Mouse (Mus musculus) kidney, embryonic 16.5 days (tissue): ENCODE data around the gene Ccdc154. TPM values are rescaled to one million over a fixed set of nuclear protein-coding genes. Genes with fewer than 3 reads are reported as not detected.
A peak's percentile ranks its signal among the peaks of the same experiment; 100 is the strongest.

Experiments used
- ATAC-seq: fragments of 200-750 bp; cut with Nextera tagmentation; 2 replicates; pipeline ENCODE4 v1.8.0; 2017; ENCODE audit warnings: moderate TSS enrichment; ENCODE audit not compliant: low FRiP score, low TSS enrichment
- H3K27ac ChIP-seq: fragments of 300-500 bp; sonication (generic); 2 replicates; pipeline ENCODE4 v1.5.1; 2014; ENCODE audit warnings: low read length
- H3K27me3 ChIP-seq: fragments of 300-500 bp; sonication (generic); 2 replicates; pipeline ENCODE4 v1.6.1; 2014; ENCODE audit warnings: low read length, control low read depth, mixed read lengths; ENCODE audit not compliant: insufficient read depth
- H3K36me3 ChIP-seq: fragments of 300-500 bp; sonication (generic); 2 replicates; pipeline ENCODE4 v1.6.1; 2014; ENCODE audit warnings: low read length, control low read depth, mixed read lengths; ENCODE audit not compliant: insufficient read depth
- H3K4me1 ChIP-seq: fragments of 300-500 bp; sonication (generic); 2 replicates; pipeline ENCODE4 v1.6.1; 2014; ENCODE audit warnings: low read length, control low read depth, mixed read lengths; ENCODE audit not compliant: insufficient read depth
- H3K4me2 ChIP-seq: fragments of 300-500 bp; sonication (generic); replicated peaks from 2 replicates; pipeline ENCODE4 v1.6.1; 2014; ENCODE audit warnings: low read depth, low read length
- H3K4me3 ChIP-seq: fragments of 300-500 bp; sonication (generic); 2 replicates; pipeline ENCODE4 v1.5.1; 2014; ENCODE audit warnings: mild to moderate bottlenecking, low read length
- H3K9ac ChIP-seq: fragments of 300-500 bp; sonication (generic); replicated peaks from 2 replicates; pipeline ENCODE4 v1.6.1; 2014; ENCODE audit warnings: low read length
- H3K9me3 ChIP-seq: fragments of 300-500 bp; sonication (generic); 2 replicates; pipeline ENCODE4 v1.6.1; 2016; ENCODE audit warnings: low read length, control low read depth
- WGBS: fragments of 180-500 bp; shearing (Covaris S2); extraction: QIAGEN DNeasy Blood & Tissue Kit; methylation state at CpG from one replicate; pipeline ENCODE4 v1.1.7; 2014; 5-methylcytosine and 5-hydroxymethylcytosine counted together
- polyA plus RNA-seq: library from polyadenylated mRNA; unstranded; fragments of >200 nt; fragmentation: Nextera tagmentation; extraction: Ambion mirVana; gene quantifications from 2 replicates; pipeline ENCODE4 v1.2.1, GENCODE M21; 2015

The Ccdc154 gene
- polyA plus RNA-seq, 1 experiment from 2014 or later = not detected

DNA sequence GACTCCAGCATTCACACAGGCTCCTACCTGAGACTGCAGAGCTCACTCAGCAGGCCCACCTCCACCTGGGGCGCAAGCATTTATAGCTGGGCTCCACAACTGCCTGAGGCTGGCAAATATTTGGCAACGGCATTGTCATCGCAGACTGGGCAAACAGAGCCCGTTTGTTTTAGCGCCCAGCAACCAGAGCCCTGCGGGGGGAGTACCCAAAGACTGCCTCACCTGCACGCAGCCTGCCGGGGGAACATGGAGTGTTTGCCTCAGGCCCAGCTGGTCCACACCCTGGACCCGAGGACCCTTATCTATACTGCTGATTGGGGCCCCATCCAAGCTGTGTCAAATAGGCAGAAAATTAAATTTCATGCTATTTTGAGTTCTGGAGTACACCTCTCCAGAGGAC, 13.2 kb downstream of the Ccdc154 start, which contains the start of gene Gm38655:
Gene Gm38655 (minus strand): TSS at position 61 of the 400 bp plus-strand sequence.
- whole genome bisulfite sequencing = 62% methylated on average over 9 of the region's 9 CpGs
- Histone ChIP-seq H3K9me3 (no peaks in the 10 kb centered on the region), H3K4me3 (no peak within 1 kb of the TSS), H3K27me3 (no peaks in the 10 kb centered on the region), H3K36me3 (no peaks in the 10 kb centered on the region), H3K9ac (no peak within 1 kb of the TSS), H3K4me1 (no peaks in the 10 kb centered on the region), H3K4me2 (no peak within 1 kb of the TSS), H3K27ac (no peak within 1 kb of the TSS)
- ATAC-seq = no peak

DNA sequence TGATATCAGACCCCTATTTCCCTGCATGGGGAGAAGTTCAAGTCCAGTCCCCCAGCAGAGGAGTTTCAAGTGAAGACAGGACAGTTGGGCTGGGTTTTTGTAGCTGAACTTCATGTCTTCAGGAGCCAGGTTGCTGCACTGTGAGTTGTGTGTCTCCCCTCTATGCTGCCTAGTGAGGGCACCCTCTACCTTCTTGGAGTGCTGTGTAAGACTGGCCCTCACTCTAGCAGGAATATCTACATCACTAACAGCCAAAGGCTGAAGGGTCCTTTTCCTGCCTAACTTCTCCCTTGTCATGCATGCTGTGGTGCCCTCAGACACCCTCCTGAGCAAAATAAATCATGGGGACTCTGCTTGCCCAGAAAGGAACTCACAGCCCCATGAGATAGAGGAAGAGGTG, 21.0 kb downstream of the Ccdc154 start:
- H3K4me3 ChIP-seq = no peak overlapping the region; the same call in 1 of the 2 replicates
- no peak overlapping the region for H3K27ac ChIP-seq
- peaks cover 17% of the 10 kb centered on the region for H3K4me1 ChIP-seq
- peak overlapping the region; percentile 88 for H3K4me2 ChIP-seq
- no peak for ATAC-seq
- H3K36me3 ChIP-seq = peaks cover 3% of the 10 kb centered on the region; the same call in 1 of the 2 replicates
- no peaks in the 10 kb centered on the region for H3K9me3 ChIP-seq
- peaks cover 5% of the 10 kb centered on the region; the same call in 1 of the 2 replicates for H3K27me3 ChIP-seq
- peak overlapping the region; percentile 78; the same call in 1 of the 2 replicates for H3K9ac ChIP-seq

DNA sequence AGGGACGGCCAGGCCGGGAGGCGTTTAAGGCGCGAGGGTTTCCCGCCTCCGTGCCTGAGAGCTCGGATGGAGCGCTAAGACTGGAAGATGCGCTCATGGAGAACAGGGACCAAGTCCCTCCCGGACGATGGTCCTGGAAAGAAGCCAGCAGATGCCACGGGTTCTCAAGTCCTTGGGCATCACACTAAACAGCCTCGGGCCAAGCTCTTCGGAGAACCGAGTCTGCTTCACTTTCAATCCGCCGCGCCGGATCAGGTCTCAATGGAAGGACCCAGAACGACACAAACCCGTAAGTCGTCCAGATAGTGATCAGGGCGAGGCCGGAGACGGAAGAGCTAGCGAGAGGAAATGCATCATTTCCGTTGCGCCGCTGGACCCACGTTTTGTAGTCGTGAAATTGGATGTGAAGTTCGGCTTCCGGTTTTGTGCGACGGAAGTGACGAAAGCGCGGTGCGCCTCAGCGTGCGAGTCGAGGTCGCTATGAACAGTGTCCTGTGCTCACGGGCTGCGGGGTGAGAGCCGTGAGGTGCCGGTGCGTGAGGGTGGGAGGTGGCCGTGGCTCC, 21.9 kb downstream of the Ccdc154 start, which contains the start of gene BC003965:
Gene BC003965 (plus strand): TSS at position 426 of the 563 bp plus-strand sequence.
- Histone ChIP-seq H3K9ac (peak within 1 kb of the TSS; percentile 78), H3K36me3 (peaks cover 3% of the 10 kb centered on the region; the same call in 1 of the 2 replicates), H3K9me3 (no peaks in the 10 kb centered on the region), H3K4me2 (peak within 1 kb of the TSS; percentile 99), H3K27me3 (peaks cover 5% of the 10 kb centered on the region; the same call in 1 of the 2 replicates), H3K27ac (peak within 1 kb of the TSS; percentile 87), H3K4me3 (peak within 1 kb of the TSS; percentile 98), H3K4me1 (peaks cover 18% of the 10 kb centered on the region)
- under 1% methylated on average over 50 of the region's 50 CpGs for WGBS
- peak; percentile 82 for ATAC-seq

DNA sequence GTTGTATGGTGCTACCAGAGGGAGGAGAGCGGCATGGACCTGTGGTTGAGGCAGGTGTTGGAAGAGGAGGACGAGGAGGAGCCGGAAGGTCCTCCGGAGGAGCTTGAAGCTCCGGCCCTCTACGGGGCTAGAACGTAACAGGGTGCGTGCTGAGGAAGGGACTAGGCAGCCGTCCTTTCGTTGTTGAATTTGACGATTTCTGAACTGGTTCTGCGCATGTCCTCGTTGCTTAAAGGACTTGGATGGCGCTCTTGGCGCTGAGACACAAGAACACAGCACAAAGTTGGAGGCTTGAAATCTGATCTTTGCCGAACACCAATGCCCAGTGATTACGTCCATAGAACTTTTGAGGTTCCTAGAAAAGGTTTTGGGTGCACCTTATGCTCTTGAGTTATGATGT, 22.7 kb downstream of the Ccdc154 start:
- H3K4me1 ChIP-seq = peaks cover 26% of the 10 kb centered on the region
- WGBS = 5% methylated on average over 17 of the region's 17 CpGs
- H3K4me3 ChIP-seq = peak overlapping the region; percentile 98
- H3K36me3 ChIP-seq = peaks cover 3% of the 10 kb centered on the region; the same call in 1 of the 2 replicates
- ATAC-seq = no peak
- peak overlapping the region; percentile 78 for H3K9ac ChIP-seq
- H3K27me3 ChIP-seq = peaks cover 5% of the 10 kb centered on the region; the same call in 1 of the 2 replicates
- H3K27ac ChIP-seq = peak overlapping the region; percentile 87
- H3K4me2 ChIP-seq = peak overlapping the region; percentile 99
- H3K9me3 ChIP-seq = no peaks in the 10 kb centered on the region

DNA sequence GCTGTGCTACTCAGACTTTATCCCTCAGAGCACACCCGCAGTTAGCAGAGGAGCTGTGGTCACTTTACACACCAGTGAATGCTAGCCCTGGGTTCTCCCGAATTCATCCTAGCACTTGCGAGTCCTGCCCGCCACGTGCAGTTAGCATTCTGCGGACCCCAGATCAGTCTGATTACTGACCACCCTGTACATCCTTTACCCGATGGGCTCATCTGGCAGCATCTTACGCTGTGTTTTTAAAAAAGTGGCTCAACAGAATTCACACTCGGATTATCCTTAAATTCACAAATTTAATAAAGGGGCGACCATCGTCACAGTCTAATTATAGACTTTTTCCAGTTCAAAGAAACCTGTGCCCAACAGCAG, 25.5 kb downstream of the Ccdc154 start:
- Histone ChIP-seq H3K4me2 (peak overlapping the region; percentile 76), H3K27me3 (no peaks in the 10 kb centered on the region), H3K27ac (peak overlapping the region; percentile 89), H3K36me3 (peaks cover 3% of the 10 kb centered on the region), H3K9ac (peak overlapping the region; percentile 90), H3K4me1 (peaks cover 27% of the 10 kb centered on the region), H3K4me3 (peak overlapping the region; percentile 96), H3K9me3 (no peaks in the 10 kb centered on the region)
- ATAC-seq = no peak
- WGBS = 8% methylated on average over 11 of the region's 11 CpGs

DNA sequence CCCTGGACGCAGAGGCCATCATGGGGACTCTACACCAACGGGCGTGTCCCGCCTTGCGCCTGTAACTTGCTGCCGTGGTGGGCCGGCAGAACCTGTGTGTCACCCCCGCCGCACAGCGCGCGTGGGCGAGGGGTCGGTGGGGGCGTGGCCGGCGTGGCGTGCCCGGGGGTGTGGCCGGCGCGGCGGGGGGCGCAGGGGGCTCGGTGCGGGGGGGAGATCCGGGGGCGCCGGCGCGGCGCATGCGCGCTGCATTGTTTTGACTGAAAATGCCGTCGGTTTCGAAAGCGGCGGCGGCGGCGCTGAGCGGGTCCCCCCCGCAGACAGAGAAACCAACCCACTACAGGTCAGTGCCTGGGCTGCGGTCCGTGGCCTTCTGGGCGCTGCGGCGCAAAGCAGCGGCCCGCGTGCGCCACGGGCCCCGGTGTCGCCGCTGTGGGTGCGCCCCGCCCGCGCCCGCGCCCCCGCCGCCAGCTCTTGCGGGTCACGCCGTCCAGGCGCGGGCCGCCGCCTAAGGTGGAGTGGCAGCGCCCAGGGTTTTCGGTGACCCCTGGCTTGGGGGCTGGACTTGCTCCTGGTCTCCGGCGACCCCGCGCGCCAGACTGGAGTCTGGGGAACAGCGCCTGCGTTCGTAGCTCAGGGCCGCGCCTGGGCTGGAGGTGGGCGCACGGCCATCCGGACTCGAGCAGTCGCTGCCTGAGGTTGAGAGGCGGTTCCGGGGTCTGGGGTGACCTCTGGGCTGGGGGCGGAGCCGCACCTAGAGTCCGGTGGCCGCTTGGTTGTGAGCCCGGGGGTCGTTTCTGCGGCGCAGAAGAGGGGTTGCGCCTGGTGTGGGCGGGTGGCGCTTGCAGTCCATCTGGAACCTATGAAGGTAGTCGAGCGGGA, 26.1 kb downstream of the Ccdc154 start, which contains the start of gene Unkl:
Gene Unkl (plus strand): TSS at position 248 of the 882 bp plus-strand sequence.
- peaks cover 3% of the 10 kb centered on the region for H3K36me3 ChIP-seq
- peak within 1 kb of the TSS; percentile 76 for H3K4me2 ChIP-seq
- peaks cover 27% of the 10 kb centered on the region for H3K4me1 ChIP-seq
- no peaks in the 10 kb centered on the region for H3K9me3 ChIP-seq
- peak within 1 kb of the TSS; percentile 90 for H3K9ac ChIP-seq
- peak; percentile 55 for ATAC-seq
- peak within 1 kb of the TSS; percentile 96 for H3K4me3 ChIP-seq
- no peaks in the 10 kb centered on the region for H3K27me3 ChIP-seq
- under 1% methylated on average over 78 of the region's 104 CpGs for WGBS
- peak within 1 kb of the TSS; percentile 89 for H3K27ac ChIP-seq

DNA sequence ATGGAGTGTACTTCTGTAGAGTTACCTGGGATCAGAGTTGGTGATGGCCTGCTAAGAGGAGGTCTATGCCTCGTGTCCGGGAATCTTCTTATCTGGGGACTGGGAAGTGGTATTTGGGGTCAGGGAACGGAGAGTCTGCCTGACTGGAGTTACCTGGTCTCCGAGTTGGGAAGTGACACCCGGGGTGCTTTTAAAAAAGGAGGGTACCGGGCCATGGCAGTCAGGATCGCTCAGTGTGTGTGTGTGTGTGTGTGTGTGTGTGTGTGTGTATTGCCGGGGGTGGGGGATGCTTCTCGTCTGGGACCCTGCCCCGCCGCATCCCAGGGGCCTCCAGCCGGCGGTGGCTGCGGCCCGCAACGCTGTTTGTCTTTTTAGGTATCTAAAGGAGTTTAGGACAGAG, 26.8 kb downstream of the Ccdc154 start:
- no peaks in the 10 kb centered on the region for H3K27me3 ChIP-seq
- H3K4me3 ChIP-seq = peak overlapping the region; percentile 96
- H3K4me2 ChIP-seq = peak overlapping the region; percentile 76
- no peaks in the 10 kb centered on the region for H3K9me3 ChIP-seq
- 3% methylated on average over 16 of the region's 16 CpGs for WGBS
- peaks cover 22% of the 10 kb centered on the region for H3K4me1 ChIP-seq
- no peak for ATAC-seq
- H3K27ac ChIP-seq = no peak overlapping the region; the same call in 1 of the 2 replicates
- peak overlapping the region; percentile 90 for H3K9ac ChIP-seq
- peaks cover 3% of the 10 kb centered on the region for H3K36me3 ChIP-seq

DNA sequence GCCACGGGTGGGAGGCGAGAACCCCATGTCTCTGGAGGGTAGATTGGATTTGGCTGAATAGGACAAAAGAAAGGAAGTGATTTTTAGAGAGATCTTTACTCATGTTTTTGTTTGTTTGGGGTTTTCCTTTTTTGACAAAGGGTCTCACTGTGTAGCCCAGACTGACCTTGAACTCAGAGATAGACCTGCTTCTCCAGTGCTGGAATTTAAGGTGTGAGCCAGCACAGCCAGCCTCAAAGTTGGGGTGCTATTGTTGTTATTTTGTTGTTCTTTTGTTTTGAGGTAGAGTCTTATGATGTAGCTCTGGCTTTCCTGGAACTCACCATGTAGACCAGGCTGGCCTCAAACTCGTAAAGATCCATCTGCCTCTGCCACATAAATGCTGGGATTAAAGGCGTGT, 40.1 kb downstream of the Ccdc154 start:
- whole genome bisulfite sequencing = 93% methylated on average over 4 of the region's 4 CpGs
- peaks cover 62% of the 10 kb centered on the region for H3K36me3 ChIP-seq

DNA sequence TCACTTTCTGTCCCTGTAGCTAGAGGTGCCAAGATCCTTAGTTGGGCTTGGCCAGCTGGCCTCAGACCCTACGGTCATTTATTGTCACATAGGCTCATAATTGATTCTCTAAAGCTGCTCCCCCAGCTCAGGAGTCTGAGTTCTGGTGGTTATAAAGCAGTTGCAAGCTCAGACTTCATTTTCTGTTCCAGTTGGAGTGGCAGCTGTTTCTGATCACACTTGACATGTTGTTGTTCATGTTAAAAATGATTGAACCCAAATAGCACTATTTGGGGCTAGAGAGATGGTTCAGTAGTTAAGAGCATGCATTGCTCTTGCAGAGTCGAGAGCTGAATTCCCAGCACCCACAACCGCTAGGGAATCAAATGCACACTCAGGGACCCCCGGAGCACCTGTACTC, 47.7 kb downstream of the Ccdc154 start:
- Histone ChIP-seq H3K27ac (no peak overlapping the region), H3K9me3 (no peaks in the 10 kb centered on the region), H3K4me1 (no peaks in the 10 kb centered on the region), H3K27me3 (no peaks in the 10 kb centered on the region), H3K36me3 (peaks cover 80% of the 10 kb centered on the region), H3K4me2 (no peak overlapping the region), H3K9ac (no peak overlapping the region), H3K4me3 (no peak overlapping the region)
- WGBS = 83% methylated on average over 4 of the region's 4 CpGs
- no peak for ATAC-seq

More for the DNA sequence above, 40.1 kb downstream of the Ccdc154 start:
- ATAC-seq = no peak
- no peaks in the 10 kb centered on the region for H3K9me3 ChIP-seq
- no peak overlapping the region for H3K27ac ChIP-seq
- H3K9ac ChIP-seq = no peak overlapping the region
- H3K4me1 ChIP-seq = no peaks in the 10 kb centered on the region
- no peak overlapping the region for H3K4me2 ChIP-seq
- no peaks in the 10 kb centered on the region for H3K27me3 ChIP-seq
- H3K4me3 ChIP-seq = no peak overlapping the region
